Mouse (Mus musculus) bone marrow, adult 2 months (tissue): ENCODE data around the gene Etv6. TPM values are rescaled to one million over a fixed set of nuclear protein-coding genes. Genes with fewer than 3 reads are reported as not detected.

Experiments used
- H3K27ac ChIP-seq: fragments of 200-500 bp; 2 replicates; pipeline ENCODE4 v1.5.1; 2012; ENCODE audit warnings: low read depth, mild to moderate bottlenecking, control low read depth, inconsistent platforms, low read length; ENCODE audit not compliant: control insufficient read depth, poor library complexity, insufficient read depth
- H3K4me1 ChIP-seq: fragments of 200-500 bp; 2 replicates; pipeline ENCODE4 v1.6.1; 2011; ENCODE audit warnings: low read length; ENCODE audit not compliant: control insufficient read depth, insufficient read depth
- H3K4me3 ChIP-seq: fragments of 200-500 bp; replicated peaks from 2 replicates; pipeline ENCODE3; 2011; ENCODE audit warnings: mild to moderate bottlenecking, low read depth, low read length, control low read depth; ENCODE audit not compliant: control insufficient read depth
- CTCF ChIP-seq: fragments of 200-500 bp; IDR thresholded peaks from 2 replicates; pipeline ENCODE4 v1.5.1; 2011; ENCODE audit warnings: low read length, control low read depth; ENCODE audit not compliant: control insufficient read depth, insufficient read depth
- POLR2A ChIP-seq: fragments of 200-500 bp; IDR thresholded peaks from 2 replicates; pipeline ENCODE4 v1.6.1; 2011; ENCODE audit warnings: low read depth, mild to moderate bottlenecking, control low read depth, low read length, borderline replicate concordance; ENCODE audit not compliant: control insufficient read depth
- WGBS: fragments of 180-500 bp; shearing (Covaris S2); methylation state at CpG from one replicate; pipeline ENCODE4 v1.1.7; 2018; 5-methylcytosine and 5-hydroxymethylcytosine counted together
- polyA plus RNA-seq: library from polyadenylated mRNA; stranded (reverse); fragments of >200 nt; gene quantifications from 2 replicates; pipeline ENCODE4 v1.2.4, GENCODE M21; 2011; ENCODE audit warnings: low replicate concordance; ENCODE audit not compliant: missing spikeins, insufficient read depth, insufficient read length

Gene Etv6
- polyA plus RNA-seq, 1 experiment, result 10.9 TPM

DNA sequence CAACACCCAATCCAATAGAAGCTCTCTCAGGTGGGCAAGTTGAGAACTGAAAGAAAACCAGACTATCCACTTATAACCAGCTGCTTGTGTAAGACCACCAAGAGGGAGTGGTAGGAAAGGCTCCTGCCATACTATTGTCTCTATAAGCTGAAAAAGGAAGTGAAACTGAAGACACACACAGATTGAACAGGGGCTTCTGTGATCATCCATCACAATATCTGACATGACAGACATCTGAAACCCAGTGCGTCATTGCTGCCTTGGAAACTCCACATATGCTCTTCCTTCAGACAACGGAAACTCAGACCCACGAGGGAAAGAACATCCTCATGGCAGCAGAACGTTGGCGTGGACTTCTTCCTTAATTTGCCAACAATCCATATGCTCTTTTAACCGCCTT lies 14.7 kb upstream of the Etv6 start:
- no peak overlapping the region for H3K27ac ChIP-seq
- H3K4me3 ChIP-seq, result no peak overlapping the region
- peaks cover 4% of the 10 kb centered on the region; the same call in 1 of the 2 replicates for H3K4me1 ChIP-seq
- no peak for TF ChIP-seq CTCF
- no peak for TF ChIP-seq POLR2A
- WGBS, result 21% methylated on average over 6 of the region's 6 CpGs

DNA sequence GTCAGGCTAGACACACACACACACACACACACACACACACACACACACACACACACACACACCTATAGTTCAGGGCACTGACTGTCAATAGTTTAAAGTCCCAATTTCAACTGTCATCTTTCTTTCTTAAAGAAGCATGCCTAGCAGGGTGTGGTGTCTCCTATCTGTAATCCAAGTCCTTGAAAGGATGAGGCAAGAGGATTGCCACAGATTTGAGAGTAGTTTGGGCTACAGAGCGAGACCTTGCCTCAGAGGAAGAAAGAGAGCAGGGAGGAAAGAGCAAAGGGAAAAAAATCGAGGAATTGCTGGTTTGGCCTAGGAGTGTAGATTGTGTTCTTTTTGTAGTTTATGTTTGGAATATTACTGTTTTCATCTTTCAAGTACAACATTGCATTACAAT lies 9.2 kb upstream of the Etv6 start:
- TF ChIP-seq CTCF (no peak), POLR2A (no peak)
- 36% methylated on average over 2 of the region's 2 CpGs for WGBS
- peaks cover 3% of the 10 kb centered on the region; the same call in 1 of the 2 replicates for H3K4me1 ChIP-seq
- no peak overlapping the region for H3K4me3 ChIP-seq
- no peak overlapping the region for H3K27ac ChIP-seq

DNA sequence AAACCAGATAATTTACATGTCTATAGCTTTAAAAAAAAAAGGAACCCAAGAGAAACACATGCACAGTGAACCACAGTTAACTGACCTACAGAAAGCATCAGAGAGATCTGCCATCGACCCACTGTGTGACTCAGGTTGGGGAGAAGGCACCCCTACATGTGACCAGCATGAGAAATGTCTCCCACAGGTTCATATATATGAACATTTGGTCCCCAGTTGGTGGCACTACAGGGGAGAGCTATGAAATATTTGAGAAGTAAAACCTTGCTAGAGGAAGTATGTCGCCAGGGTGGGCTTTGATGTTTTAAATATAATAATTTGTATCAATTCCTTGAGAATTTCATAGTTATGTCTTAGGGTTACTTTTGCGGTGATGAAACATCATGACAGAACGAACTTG lies 8.5 kb upstream of the Etv6 start:
- no peak for TF ChIP-seq POLR2A
- no peak for TF ChIP-seq CTCF
- WGBS, result 54% methylated on average over 4 of the region's 4 CpGs
- H3K4me1 ChIP-seq, result peaks cover 3% of the 10 kb centered on the region; the same call in 1 of the 2 replicates
- no peak overlapping the region for H3K4me3 ChIP-seq
- no peak overlapping the region for H3K27ac ChIP-seq

DNA sequence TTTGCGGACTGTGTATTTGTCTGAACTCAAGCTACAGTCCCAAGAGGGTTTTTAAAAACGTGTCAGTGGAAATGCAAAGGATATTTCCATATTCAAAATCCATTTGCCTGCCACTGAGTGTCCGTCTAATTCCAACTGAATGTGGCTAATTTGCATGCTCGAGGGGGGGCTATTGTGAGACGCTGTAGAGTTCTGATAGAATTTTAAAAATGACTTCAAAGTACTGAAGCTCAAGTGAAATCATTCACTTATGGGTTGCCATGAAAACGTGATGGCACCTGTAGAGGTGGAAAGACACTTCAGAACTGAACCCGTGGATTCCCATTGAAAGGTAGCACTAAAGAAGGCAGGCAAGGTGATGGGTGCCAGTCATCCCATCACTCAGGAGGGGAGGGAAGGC lies 3.0 kb upstream of the Etv6 start:
- TF ChIP-seq CTCF (no peak), POLR2A (no peak)
- Histone ChIP-seq H3K4me3 (no peak overlapping the region), H3K4me1 (no peaks in the 10 kb centered on the region; the same call in 1 of the 2 replicates), H3K27ac (no peak overlapping the region)
- 87% methylated on average over 7 of the region's 7 CpGs for WGBS

DNA sequence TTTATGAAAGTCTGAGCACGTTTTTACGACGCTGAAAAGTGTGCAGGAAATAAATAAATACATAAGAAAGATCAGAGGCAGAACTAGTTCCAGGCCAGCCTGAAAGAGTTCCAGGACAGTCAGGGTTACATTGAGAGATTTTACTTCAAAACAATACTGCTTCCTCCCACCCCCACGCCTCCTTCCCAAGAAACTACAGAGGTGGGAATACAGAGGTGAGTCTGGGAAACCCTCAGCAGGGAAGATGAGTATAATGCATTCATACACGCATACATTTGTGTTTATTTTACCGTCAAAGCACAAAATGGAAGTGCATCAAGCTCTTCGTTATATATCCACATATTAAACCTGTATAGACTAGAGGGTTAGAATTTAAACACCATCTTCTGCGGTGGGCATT lies 1.1 kb upstream of the Etv6 start:
- Histone ChIP-seq H3K4me3 (peak overlapping the region; percentile 97), H3K27ac (peak overlapping the region; percentile 99; the same call in 1 of the 2 replicates), H3K4me1 (peaks cover 2% of the 10 kb centered on the region; the same call in 1 of the 2 replicates)
- WGBS, result 2% methylated on average over 8 of the region's 8 CpGs
- TF ChIP-seq POLR2A, result no peak
- TF ChIP-seq CTCF, result no peak

DNA sequence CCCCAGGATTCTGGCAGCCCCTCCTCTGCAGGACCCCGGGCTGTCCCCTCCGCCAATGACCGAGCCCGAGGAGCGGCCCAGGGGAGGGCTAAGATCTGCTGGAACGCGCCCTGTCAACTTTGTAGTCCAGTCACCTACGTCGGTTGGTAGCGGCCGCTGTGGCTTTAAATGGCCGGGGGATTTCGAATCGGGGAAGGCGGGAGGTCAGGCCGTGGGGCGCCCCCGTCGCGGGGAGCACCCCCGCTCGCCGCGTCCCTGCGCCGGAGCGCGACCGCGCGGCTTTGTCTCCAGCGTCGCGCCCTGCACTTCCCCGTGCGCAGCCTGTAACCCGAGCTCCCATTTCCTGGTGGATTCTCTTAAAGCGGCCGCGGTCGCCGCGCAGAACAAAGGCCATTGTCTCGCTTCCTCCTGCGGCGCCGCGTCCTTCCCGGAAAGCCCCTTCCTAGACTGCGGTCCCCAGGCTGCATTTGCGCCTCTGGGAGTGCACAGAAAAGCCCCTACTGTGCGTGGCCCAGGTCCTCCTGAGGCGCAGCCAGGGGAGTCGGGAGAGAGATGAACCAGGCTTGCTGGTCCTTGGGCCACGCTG lies 503 bp upstream of the Etv6 start:
- WGBS, result under 1% methylated on average over 55 of the region's 55 CpGs
- Histone ChIP-seq H3K4me1 (peaks cover 3% of the 10 kb centered on the region; the same call in 1 of the 2 replicates), H3K27ac (peak overlapping the region; percentile 99), H3K4me3 (peak overlapping the region; percentile 97)
- TF ChIP-seq POLR2A (peak; percentile 44; the same call in 1 of the 2 replicates), CTCF (no peak)

DNA sequence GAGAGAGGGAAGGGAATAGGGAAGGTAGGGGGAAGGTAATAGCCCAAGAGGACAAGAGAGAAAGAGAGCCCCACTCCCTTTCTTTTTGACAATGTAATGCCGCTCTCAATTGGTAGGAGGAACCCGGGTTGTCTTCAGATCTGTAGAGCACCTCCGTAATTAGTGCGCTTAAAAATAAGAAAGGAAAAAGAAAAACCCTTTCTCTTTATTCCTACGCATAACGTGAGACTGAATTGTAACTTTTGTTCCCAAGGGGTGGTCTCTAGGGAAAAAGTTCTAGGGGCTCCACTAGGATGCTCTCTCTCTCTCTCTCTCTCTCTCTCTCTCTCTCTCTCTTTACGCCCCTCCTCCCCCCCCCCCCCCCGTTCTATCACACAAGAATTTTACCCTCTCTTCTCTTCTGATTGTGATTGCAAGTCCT lies 1.0 kb downstream of the Etv6 start:
- WGBS, result under 1% methylated on average over 8 of the region's 8 CpGs
- TF ChIP-seq POLR2A (no peak), CTCF (no peak)
- Histone ChIP-seq H3K4me3 (peak overlapping the region; percentile 97), H3K4me1 (peaks cover 6% of the 10 kb centered on the region), H3K27ac (peak overlapping the region; percentile 99; the same call in 1 of the 2 replicates)

DNA sequence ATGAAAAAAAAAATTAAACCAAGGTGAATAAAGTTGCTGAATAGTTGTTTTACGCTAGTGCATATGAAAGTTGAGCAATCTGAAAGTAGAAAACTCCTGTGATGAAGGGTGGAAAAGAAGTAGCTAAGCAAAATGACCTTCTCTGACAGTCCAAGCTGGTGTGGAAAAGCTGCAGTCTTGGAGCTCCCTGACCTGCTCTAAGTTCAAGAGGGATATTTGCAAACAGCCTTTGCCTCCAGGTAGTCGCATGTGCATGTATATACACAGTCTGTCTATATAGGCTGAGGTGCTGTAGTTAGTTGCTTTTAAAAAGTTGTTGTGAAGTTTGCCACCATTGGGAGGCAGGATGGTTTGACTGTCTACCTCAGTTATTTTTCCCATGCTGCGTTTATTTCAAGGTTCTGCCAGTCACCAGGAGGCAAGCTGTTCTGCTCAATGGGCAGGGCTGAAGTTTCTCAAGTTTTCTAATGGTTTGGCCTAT lies 1.5 kb downstream of the Etv6 start:
- H3K27ac ChIP-seq, result peak overlapping the region; percentile 12; the same call in 1 of the 2 replicates
- TF ChIP-seq POLR2A, result no peak
- TF ChIP-seq CTCF, result no peak
- 3% methylated on average over 3 of the region's 3 CpGs for WGBS
- peak overlapping the region; percentile 49 for H3K4me3 ChIP-seq
- peaks cover 9% of the 10 kb centered on the region for H3K4me1 ChIP-seq

DNA sequence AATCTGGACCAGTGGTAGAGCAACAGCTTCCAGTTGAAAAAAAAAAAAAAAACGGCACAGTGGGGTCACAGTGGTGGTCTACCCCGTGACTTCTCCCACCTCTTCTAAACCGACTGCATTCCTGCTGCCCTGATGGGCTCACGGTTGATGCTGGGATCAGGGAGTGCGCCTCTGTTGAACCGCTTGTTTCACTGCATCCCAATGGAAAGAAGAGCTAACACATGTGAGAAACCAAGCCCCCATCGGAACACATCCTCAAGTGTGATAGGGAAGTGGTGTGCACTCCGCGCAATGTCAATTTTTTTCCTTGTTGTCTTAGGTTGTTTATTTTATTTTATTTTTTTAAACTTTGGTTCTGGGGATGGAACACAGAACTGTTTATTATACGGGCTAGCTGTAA lies 2.5 kb downstream of the Etv6 start:
- Histone ChIP-seq H3K4me1 (peaks cover 10% of the 10 kb centered on the region), H3K27ac (no peak overlapping the region), H3K4me3 (peak overlapping the region; percentile 50)
- TF ChIP-seq POLR2A (no peak), CTCF (no peak)
- WGBS, result 11% methylated on average over 10 of the region's 10 CpGs
